In genomic region chr11:100097819-100098218, GRCm38 (mm10) we compare ENCODE assay signal across 35 mouse cellular contexts. TPM values are rescaled to one million over a fixed set of nuclear protein-coding genes. Genes with fewer than 3 reads are reported as not detected.
DNase-seq lines count a peak whose midpoint lies in the region; ATAC-seq and TF ChIP-seq lines count a peak whose summit lies in the region.
"Had no signal": no experiment of that assay in that cellular context is flagged by ENCODE, and none has a peak within 500 bp of the region (broad histone marks: within the 10 kb centered on the region; RNA-seq: fewer than 3 reads in every experiment).

No protein-coding gene starts in this region.

- no peak for TF ChIP-seq CTCF in kidney, postnatal 0 days (IDR thresholded peaks at IDR 0.05; ENCODE audit: low read depth)
- no peak for TF ChIP-seq CTCF in stomach, postnatal 0 days (IDR thresholded peaks at IDR 0.05; ENCODE audit: low read depth)

- H3K9ac ChIP-seq in heart, embryonic 14.5 days (ENCODE audit: low read length): no peak overlapping the region
- no peak overlapping the region for H3K9ac ChIP-seq in kidney, postnatal 0 days (ENCODE audit: low read depth, low read length)
- H3K9ac ChIP-seq in stomach, embryonic 16.5 days (ENCODE audit: low read length): no peak overlapping the region
- no peak overlapping the region for H3K9ac ChIP-seq in stomach, postnatal 0 days (ENCODE audit: low read length)
- no peak overlapping the region for H3K9ac ChIP-seq in forebrain, embryonic 16.5 days (replicated peaks; ENCODE audit: low read depth, low read length)
- H3K9ac ChIP-seq: embryonic facial prominence, embryonic 13.5 days; forebrain, postnatal 0 days; heart, embryonic 15.5 days; hindbrain, embryonic 12.5 days; limb, embryonic 15.5 days; liver, embryonic 13.5 days; lung, embryonic 14.5 days; neural tube, embryonic 15.5 days had no signal

- no peak overlapping the region for H3K4me2 ChIP-seq in heart, embryonic 14.5 days (ENCODE audit: low read length)
- no peak overlapping the region for H3K4me2 ChIP-seq in kidney, postnatal 0 days (ENCODE audit: low read length)
- no peak overlapping the region for H3K4me2 ChIP-seq in stomach, embryonic 16.5 days (ENCODE audit: low read depth, low read length)
- H3K4me2 ChIP-seq in stomach, postnatal 0 days (replicated peaks; ENCODE audit: low read depth): no peak overlapping the region
- no peak overlapping the region for H3K4me2 ChIP-seq in forebrain, embryonic 16.5 days (ENCODE audit: low read length)
- H3K4me2 ChIP-seq: embryonic facial prominence, embryonic 13.5 days; heart, embryonic 15.5 days; hindbrain, embryonic 12.5 days; limb, embryonic 15.5 days; liver, embryonic 13.5 days; lung, embryonic 14.5 days; neural tube, embryonic 15.5 days had no signal

- no peak overlapping the region for H3K4me3 ChIP-seq in heart, embryonic 14.5 days (ENCODE audit: control insufficient read depth in 1 of 2, insufficient read depth in 1 of 2, low read depth in 1 of 2, low read length in 2 of 2)
- H3K4me3 ChIP-seq in kidney, postnatal 0 days (replicated peaks; ENCODE audit: low read depth, low read length): no peak overlapping the region
- no peak overlapping the region for H3K4me3 ChIP-seq in stomach, embryonic 16.5 days (replicated peaks; ENCODE audit: low read length)
- H3K4me3 ChIP-seq in stomach, postnatal 0 days (ENCODE audit: low read depth, low read length): no peak overlapping the region
- no peak overlapping the region for H3K4me3 ChIP-seq in forebrain, embryonic 16.5 days (replicated peaks; ENCODE audit: low read length)
- H3K4me3 ChIP-seq: embryonic facial prominence, embryonic 13.5 days; erythroblast, embryonic 14.5 days; heart, embryonic 15.5 days; hindbrain, embryonic 12.5 days; limb, embryonic 10.5 days; limb, embryonic 15.5 days; liver, embryonic 13.5 days; megakaryocyte, embryonic 14.5 days; neural tube, embryonic 15.5 days had no signal

- TF ChIP-seq EP300 in stomach, postnatal 0 days (optimal IDR thresholded peaks at IDR 0.05): no peak

- H3K36me3 ChIP-seq in heart, embryonic 14.5 days (ENCODE audit: control insufficient read depth, insufficient read depth, low read length): no peaks in the 10 kb centered on the region
- H3K36me3 ChIP-seq in kidney, postnatal 0 days (ENCODE audit: insufficient read depth, low read length): no peaks in the 10 kb centered on the region
- no peaks in the 10 kb centered on the region for H3K36me3 ChIP-seq in stomach, embryonic 16.5 days (ENCODE audit: control insufficient read depth, insufficient read depth, low read length)
- H3K36me3 ChIP-seq in stomach, postnatal 0 days (ENCODE audit: control insufficient read depth, insufficient read depth, low read length): no peaks in the 10 kb centered on the region
- H3K36me3 ChIP-seq in forebrain, embryonic 16.5 days (ENCODE audit: control insufficient read depth, insufficient read depth): no peaks in the 10 kb centered on the region
- H3K36me3 ChIP-seq: embryonic facial prominence, embryonic 13.5 days; heart, embryonic 15.5 days; hindbrain, embryonic 12.5 days; limb, embryonic 10.5 days; limb, embryonic 15.5 days; liver, embryonic 13.5 days; neural tube, embryonic 15.5 days had no signal

- no peaks in the 10 kb centered on the region for H3K9me3 ChIP-seq in heart, embryonic 14.5 days (ENCODE audit: control insufficient read depth, low read length)
- H3K9me3 ChIP-seq in kidney, postnatal 0 days (replicated peaks; ENCODE audit: low read length): no peaks in the 10 kb centered on the region
- no peaks in the 10 kb centered on the region for H3K9me3 ChIP-seq in stomach, embryonic 16.5 days (replicated peaks; ENCODE audit: control insufficient read depth, low read length)
- no peaks in the 10 kb centered on the region for H3K9me3 ChIP-seq in stomach, postnatal 0 days (ENCODE audit: control insufficient read depth, low read length)
- no peaks in the 10 kb centered on the region for H3K9me3 ChIP-seq in forebrain, embryonic 16.5 days (ENCODE audit: control insufficient read depth, low read length)
- H3K9me3 ChIP-seq: embryonic facial prominence, embryonic 13.5 days; heart, embryonic 15.5 days; hindbrain, embryonic 12.5 days; limb, embryonic 10.5 days; limb, embryonic 15.5 days; liver, embryonic 13.5 days; megakaryocyte, embryonic 14.5 days; neural tube, embryonic 15.5 days had no signal

- DNase-seq in heart, adult 11 months: no peak
- DNase-seq in kidney, postnatal 0 days (ENCODE audit: low spot score): peak; percentile 66
- DNase-seq in kidney, adult 9 months: no peak
- DNase-seq in stomach, postnatal 0 days (ENCODE audit: low spot score): no peak
- peak; percentile 7 for DNase-seq in yolk sac, embryonic 10.5 days (ENCODE audit: low spot score)
- DNase-seq: adrenal gland, postnatal 25 days; cerebellum, adult 18-20 months; cerebellum, postnatal 10 days; forebrain, postnatal 0 days; heart, postnatal 36 days; layer of hippocampus, postnatal 36 days; liver, embryonic 13.5 days; lung, embryonic 14.5 days; lung, postnatal 36 days; midbrain, embryonic 14.5 days; right cerebral cortex, adult 18-20 months; spleen, adult 18-20 months; thymus, adult 2 months; thymus, postnatal 36 days had no signal

- no peaks in the 10 kb centered on the region for H3K4me1 ChIP-seq in heart, embryonic 14.5 days (ENCODE audit: control insufficient read depth in 2 of 2, insufficient read depth in 2 of 2, low read length in 2 of 2)
- 0 out of 2 replicates have a peak, but pooled peaks cover 4% of the 10 kb centered on the region for H3K4me1 ChIP-seq in kidney, postnatal 0 days (replicated peaks; ENCODE audit: insufficient read depth, low read length)
- peaks cover 5% of the 10 kb centered on the region; the same call in 1 of the 2 replicates for H3K4me1 ChIP-seq in stomach, embryonic 16.5 days (ENCODE audit: control insufficient read depth, insufficient read depth, low read length)
- 0 out of 2 replicates have a peak, but pooled peaks cover 2% of the 10 kb centered on the region for H3K4me1 ChIP-seq in stomach, postnatal 0 days (replicated peaks; ENCODE audit: control insufficient read depth, insufficient read depth)
- no peaks in the 10 kb centered on the region for H3K4me1 ChIP-seq in forebrain, embryonic 16.5 days (replicated peaks; ENCODE audit: control insufficient read depth, insufficient read depth, low read length)
- H3K4me1 ChIP-seq: embryonic facial prominence, embryonic 13.5 days; heart, embryonic 15.5 days; limb, embryonic 15.5 days; liver, embryonic 13.5 days; megakaryocyte, embryonic 14.5 days had no signal

- 0 out of 2 replicates have a peak, but pooled peaks have one; percentile 36 for ATAC-seq in heart, embryonic 14.5 days (ENCODE audit: insufficient number of reproducible peaks, insufficient read depth, low FRiP score, low read depth)
- ATAC-seq in kidney, postnatal 0 days (replicated peaks; ENCODE audit: low FRiP score, low read depth): peak; percentile 81
- peak; percentile 12; the same call in 1 of the 2 replicates for ATAC-seq in stomach, embryonic 16.5 days (ENCODE audit: insufficient read depth, low FRiP score)
- ATAC-seq in stomach, postnatal 0 days (ENCODE audit: low FRiP score, low TSS enrichment): no peak
- no peak for ATAC-seq in forebrain, embryonic 16.5 days
- ATAC-seq: CD4-positive, CD25-positive, alpha-beta regulatory T cell, adult 4 months; forebrain, postnatal 0 days; hindbrain, postnatal 0 days; intestine, embryonic 16.5 days had no signal

- WGBS in heart, embryonic 14.5 days: 67% methylated on average over 9 of the region's 9 CpGs
- 29% methylated on average over 9 of the region's 9 CpGs for WGBS in kidney, postnatal 0 days
- WGBS in stomach, embryonic 16.5 days: 55% methylated on average over 9 of the region's 9 CpGs
- 59% methylated on average over 9 of the region's 9 CpGs for WGBS in stomach, postnatal 0 days
- WGBS in forebrain, embryonic 16.5 days: 89% methylated on average over 9 of the region's 9 CpGs

- H3K27ac ChIP-seq in heart, embryonic 14.5 days (replicated peaks in 1 of 2; ENCODE audit: control insufficient read depth in 1 of 2, insufficient read depth in 1 of 2, low read depth in 2 of 2, low read length in 2 of 2): no peak overlapping the region
- no peak overlapping the region for H3K27ac ChIP-seq in kidney, postnatal 0 days
- peak overlapping the region; percentile 38 for H3K27ac ChIP-seq in stomach, embryonic 16.5 days (ENCODE audit: low read length)
- H3K27ac ChIP-seq in stomach, postnatal 0 days (replicated peaks): no peak overlapping the region
- H3K27ac ChIP-seq in forebrain, embryonic 16.5 days (ENCODE audit: low read length): no peak overlapping the region
- H3K27ac ChIP-seq: embryonic facial prominence, embryonic 13.5 days; heart, embryonic 15.5 days; hindbrain, embryonic 12.5 days; hindbrain, postnatal 0 days; limb, embryonic 10.5 days; limb, embryonic 15.5 days; liver, embryonic 13.5 days; neural tube, embryonic 15.5 days had no signal

- H3K27me3 ChIP-seq in heart, embryonic 14.5 days (ENCODE audit: control insufficient read depth, insufficient read depth, low read length): no peaks in the 10 kb centered on the region
- no peaks in the 10 kb centered on the region for H3K27me3 ChIP-seq in kidney, postnatal 0 days (ENCODE audit: insufficient read depth, low read length)
- no peaks in the 10 kb centered on the region for H3K27me3 ChIP-seq in stomach, embryonic 16.5 days (ENCODE audit: control insufficient read depth, insufficient read depth, low read length)
- no peaks in the 10 kb centered on the region for H3K27me3 ChIP-seq in stomach, postnatal 0 days (ENCODE audit: control insufficient read depth, insufficient read depth, low read length)
- H3K27me3 ChIP-seq in forebrain, embryonic 16.5 days (replicated peaks; ENCODE audit: control insufficient read depth, insufficient read depth, low read length): no peaks in the 10 kb centered on the region
- H3K27me3 ChIP-seq: embryonic facial prominence, embryonic 13.5 days; heart, embryonic 15.5 days; hindbrain, embryonic 12.5 days; limb, embryonic 15.5 days; liver, embryonic 13.5 days; neural tube, embryonic 15.5 days had no signal

RNA-seq across cellular contexts. Expression of gene Krt35, which starts 1.8 kb away (rescaled TPM):
- not detected in 2 replicates for polyA plus RNA-seq in heart, embryonic 14.5 days (2014; fragmentation: Nextera tagmentation; extraction: Ambion mirVana)
- polyA plus RNA-seq in kidney, postnatal 0 days (2015; fragmentation: Nextera tagmentation; extraction: Ambion mirVana): not detected in 2 replicates
- 0.76 and 1.5 TPM in 2 replicates for polyA plus RNA-seq in stomach, embryonic 16.5 days (2015; fragmentation: Nextera tagmentation; extraction: Ambion mirVana)
- 0.21 and 0.33 TPM in 2 replicates for polyA plus RNA-seq in stomach, postnatal 0 days (2015; fragmentation: Nextera tagmentation; extraction: Ambion mirVana)
- polyA plus RNA-seq in forebrain, embryonic 16.5 days (2015; fragmentation: Nextera tagmentation; extraction: Ambion mirVana): not detected in 2 replicates
- polyA plus RNA-seq: brain, embryonic 14.5 days; CD4-positive, CD25-positive, alpha-beta regulatory T cell, adult 4 months; erythroblast, embryonic 14.5 days; forebrain, embryonic 11.5 days; forebrain, postnatal 0 days; heart, embryonic 15.5 days; hindbrain, embryonic 12.5 days; liver, embryonic 13.5 days; lung, embryonic 14.5 days; midbrain, embryonic 14.5 days had no signal

RNA-seq across cellular contexts. Expression of gene Krt36, which starts 7.6 kb away (rescaled TPM):
- polyA plus RNA-seq in heart, embryonic 14.5 days (2014; fragmentation: Nextera tagmentation; extraction: Ambion mirVana): not detected in 2 replicates
- 0.78 and 1.2 TPM in 2 replicates for polyA plus RNA-seq in kidney, postnatal 0 days (2015; fragmentation: Nextera tagmentation; extraction: Ambion mirVana)
- polyA plus RNA-seq in stomach, embryonic 16.5 days (2015; fragmentation: Nextera tagmentation; extraction: Ambion mirVana): 0.44 and 0.75 TPM in 2 replicates
- 0.30 and 0.48 TPM in 2 replicates for polyA plus RNA-seq in stomach, postnatal 0 days (2015; fragmentation: Nextera tagmentation; extraction: Ambion mirVana)
- not detected in 2 replicates for polyA plus RNA-seq in forebrain, embryonic 16.5 days (2015; fragmentation: Nextera tagmentation; extraction: Ambion mirVana)
- polyA plus RNA-seq: brain, embryonic 14.5 days; CD4-positive, CD25-positive, alpha-beta regulatory T cell, adult 4 months; embryonic facial prominence, embryonic 13.5 days; erythroblast, embryonic 14.5 days; forebrain, embryonic 11.5 days; forebrain, postnatal 0 days; heart, embryonic 15.5 days; hindbrain, embryonic 12.5 days; limb, embryonic 10.5 days; liver, embryonic 13.5 days; midbrain, embryonic 14.5 days; neural tube, embryonic 15.5 days had no signal

RNA-seq across cellular contexts. Expression of gene Krt32, which starts 9.8 kb away (rescaled TPM):
- not detected in 2 replicates for polyA plus RNA-seq in heart, embryonic 14.5 days (2014; fragmentation: Nextera tagmentation; extraction: Ambion mirVana)
- polyA plus RNA-seq in kidney, postnatal 0 days (2015; fragmentation: Nextera tagmentation; extraction: Ambion mirVana): not detected in 2 replicates
- polyA plus RNA-seq in stomach, embryonic 16.5 days (2015; fragmentation: Nextera tagmentation; extraction: Ambion mirVana): 0.24 and 0.40 TPM in 2 replicates
- polyA plus RNA-seq in stomach, postnatal 0 days (2015; fragmentation: Nextera tagmentation; extraction: Ambion mirVana): 0.59 and 0.65 TPM in 2 replicates
- not detected in 2 replicates for polyA plus RNA-seq in forebrain, embryonic 16.5 days (2015; fragmentation: Nextera tagmentation; extraction: Ambion mirVana)
- polyA plus RNA-seq: brain, embryonic 14.5 days; CD4-positive, CD25-positive, alpha-beta regulatory T cell, adult 4 months; erythroblast, embryonic 14.5 days; forebrain, embryonic 11.5 days; forebrain, postnatal 0 days; heart, embryonic 15.5 days; hindbrain, embryonic 12.5 days; hindbrain, postnatal 0 days; intestine, embryonic 16.5 days; limb, embryonic 10.5 days; liver, embryonic 13.5 days; lung, embryonic 14.5 days; midbrain, embryonic 14.5 days; neural tube, embryonic 15.5 days had no signal

RNA-seq across cellular contexts. Expression of gene Krt13, which starts 23.5 kb away (rescaled TPM):
- polyA plus RNA-seq in heart, embryonic 14.5 days (2014; fragmentation: Nextera tagmentation; extraction: Ambion mirVana): not detected in 2 replicates
- 0.08 and 0.10 TPM in 2 replicates for polyA plus RNA-seq in kidney, postnatal 0 days (2015; fragmentation: Nextera tagmentation; extraction: Ambion mirVana)
- 1,856 and 2,859 TPM in 2 replicates for polyA plus RNA-seq in stomach, embryonic 16.5 days (2015; fragmentation: Nextera tagmentation; extraction: Ambion mirVana)
- 2,802 and 3,195 TPM in 2 replicates for polyA plus RNA-seq in stomach, postnatal 0 days (2015; fragmentation: Nextera tagmentation; extraction: Ambion mirVana)
- polyA plus RNA-seq in forebrain, embryonic 16.5 days (2015; fragmentation: Nextera tagmentation; extraction: Ambion mirVana): not detected in 2 replicates
- polyA plus RNA-seq: brain, embryonic 14.5 days; CD4-positive, CD25-positive, alpha-beta regulatory T cell, adult 4 months; erythroblast, embryonic 14.5 days; forebrain, embryonic 11.5 days; forebrain, postnatal 0 days; hindbrain, embryonic 12.5 days; hindbrain, postnatal 0 days; limb, embryonic 10.5 days; lung, embryonic 14.5 days; midbrain, embryonic 14.5 days had no signal

RNA-seq across cellular contexts. Expression of gene Krt15, which starts 37.9 kb away (rescaled TPM):
- 0.50 TPM in 1 of 2 replicates, not detected in the other for polyA plus RNA-seq in heart, embryonic 14.5 days (2014; fragmentation: Nextera tagmentation; extraction: Ambion mirVana)
- polyA plus RNA-seq in kidney, postnatal 0 days (2015; fragmentation: Nextera tagmentation; extraction: Ambion mirVana): 2.9 and 3.0 TPM in 2 replicates
- polyA plus RNA-seq in stomach, embryonic 16.5 days (2015; fragmentation: Nextera tagmentation; extraction: Ambion mirVana): 1,477 and 1,759 TPM in 2 replicates
- polyA plus RNA-seq in stomach, postnatal 0 days (2015; fragmentation: Nextera tagmentation; extraction: Ambion mirVana): 758 and 921 TPM in 2 replicates
- 2.2 TPM in 1 of 2 replicates, not detected in the other for polyA plus RNA-seq in forebrain, embryonic 16.5 days (2015; fragmentation: Nextera tagmentation; extraction: Ambion mirVana)
- polyA plus RNA-seq: CD4-positive, CD25-positive, alpha-beta regulatory T cell, adult 4 months; midbrain, embryonic 14.5 days had no signal

Comparison
In these comparisons a context has a peak if more than half of its experiments do, and no peak if none do; other contexts are left out.
1. ATAC-seq: peak in heart, embryonic 14.5 days (single experiment), kidney, postnatal 0 days (single experiment) and stomach, embryonic 16.5 days (single experiment); none in stomach, postnatal 0 days (single experiment) and forebrain, embryonic 16.5 days (single experiment).
2. DNase-seq: peak in kidney, postnatal 0 days (single experiment) and yolk sac, embryonic 10.5 days (single experiment); none in heart, adult 11 months (single experiment), kidney, adult 9 months (single experiment) and stomach, postnatal 0 days (single experiment).